Mouse (Mus musculus) olfactory bulb, adult 2 months (tissue): ENCODE measurements at regions not wholly inside any gene's neighbourhood (a gene's known extent, or its start where the extent isn't known, plus 50 kb on each side); places are given as distances from the start of the nearest gene placed in this dataset.

ENCODE experiments used
- H3K27ac ChIP-seq: fragments of 200-500 bp; 2 replicates; pipeline ENCODE4 v1.5.1; 2012; ENCODE audit warnings: low read depth, low read length; ENCODE audit not compliant: insufficient read depth
- H3K4me1 ChIP-seq: fragments of 200-500 bp; 2 replicates; pipeline ENCODE4 v1.6.1; 2012; ENCODE audit warnings: low read length; ENCODE audit not compliant: control insufficient read depth, insufficient read depth
- H3K4me3 ChIP-seq: fragments of 200-500 bp; 2 replicates; pipeline ENCODE4 v1.5.1; 2012; ENCODE audit warnings: mild to moderate bottlenecking, low read depth, low read length, moderate library complexity; ENCODE audit not compliant: insufficient read depth
- CTCF ChIP-seq: fragments of 200-500 bp; IDR thresholded peaks from 2 replicates; pipeline ENCODE4 v1.5.1; 2012; ENCODE audit warnings: low read depth, mild to moderate bottlenecking, low read length, moderate library complexity; ENCODE audit not compliant: insufficient read depth
- POLR2A ChIP-seq: fragments of 200-500 bp; IDR thresholded peaks from 2 replicates; pipeline ENCODE4 v1.6.1; 2012; ENCODE audit warnings: mild to moderate bottlenecking, low read depth, low read length, moderate library complexity; ENCODE audit not compliant: insufficient read depth
- WGBS: fragments of 180-500 bp; shearing (Covaris S2); methylation state at CpG from one replicate; pipeline ENCODE4 v1.1.7; 2018; 5-methylcytosine and 5-hydroxymethylcytosine counted together

GRCm38 (mm10) chr4:153294828-153295227, 187.8 kb downstream of the Ajap1 start:
- 60% methylated on average over 6 of the region's 6 CpGs for WGBS
- TF ChIP-seq POLR2A (no peak), CTCF (no peak)
- Histone ChIP-seq H3K4me1 (peaks cover 3% of the 10 kb centered on the region), H3K4me3 (no peak overlapping the region), H3K27ac (no peak overlapping the region)

- WGBS: 63% methylated on average over 3 of the region's 3 CpGs
- Histone ChIP-seq H3K4me1 (peaks cover 3% of the 10 kb centered on the region), H3K27ac (no peak overlapping the region), H3K4me3 (no peak overlapping the region)
- TF ChIP-seq CTCF: no peak
- no peak for TF ChIP-seq POLR2A
These were observed 189.5 kb downstream of the Ajap1 start for GRCm38 (mm10) chr4:153293137-153293536.

- Histone ChIP-seq H3K4me3 (no peak overlapping the region), H3K27ac (no peak overlapping the region), H3K4me1 (peaks cover 3% of the 10 kb centered on the region)
- TF ChIP-seq CTCF (no peak), POLR2A (no peak)
- 85% methylated on average over 8 of the region's 8 CpGs for WGBS
These were observed 194.2 kb downstream of the Ajap1 start for GRCm38 (mm10) chr4:153288362-153288761.

- H3K27ac ChIP-seq: no peak overlapping the region
- TF ChIP-seq CTCF (no peak), POLR2A (no peak)
- no peaks in the 10 kb centered on the region for H3K4me1 ChIP-seq
- 91% methylated on average over 5 of the region's 5 CpGs for WGBS
- no peak overlapping the region for H3K4me3 ChIP-seq
These were observed 198.4 kb downstream of the Ajap1 start for GRCm38 (mm10) chr4:153284209-153284608.

GRCm38 (mm10) chr4:153276571-153276970, 206.0 kb downstream of the Ajap1 start:
- H3K4me3 ChIP-seq: no peak overlapping the region
- TF ChIP-seq CTCF (no peak), POLR2A (no peak)
- 51% methylated on average over 5 of the region's 5 CpGs for WGBS
- H3K4me1 ChIP-seq: no peaks in the 10 kb centered on the region
- H3K27ac ChIP-seq: no peak overlapping the region

- no peak overlapping the region for H3K4me3 ChIP-seq
- no peaks in the 10 kb centered on the region; the same call in 1 of the 2 replicates for H3K4me1 ChIP-seq
- WGBS: 40% methylated on average over 5 of the region's 5 CpGs
- TF ChIP-seq CTCF: no peak
- TF ChIP-seq POLR2A: no peak
- H3K27ac ChIP-seq: no peak overlapping the region
These were observed 211.2 kb downstream of the Ajap1 start for GRCm38 (mm10) chr4:153271376-153271775.

GRCm38 (mm10) chr4:153263216-153263805, 219.3 kb downstream of the Ajap1 start:
- 67% methylated on average over 15 of the region's 15 CpGs for whole genome bisulfite sequencing

GRCm38 (mm10) chr4:153260941-153261557, 221.6 kb downstream of the Ajap1 start:
- no peak for TF ChIP-seq CTCF
- TF ChIP-seq POLR2A: no peak
- WGBS: 69% methylated on average over 14 of the region's 14 CpGs
- Histone ChIP-seq H3K4me1 (no peaks in the 10 kb centered on the region), H3K27ac (no peak overlapping the region), H3K4me3 (no peak overlapping the region)

More at GRCm38 (mm10) chr4:153263216-153263805, 219.3 kb downstream of the Ajap1 start:
- H3K4me1 ChIP-seq: no peaks in the 10 kb centered on the region
- H3K4me3 ChIP-seq: no peak overlapping the region
- H3K27ac ChIP-seq: no peak overlapping the region
- TF ChIP-seq POLR2A (no peak), CTCF (no peak)

- 67% methylated on average over 3 of the region's 3 CpGs for WGBS
- no peak overlapping the region for H3K27ac ChIP-seq
- no peak for TF ChIP-seq POLR2A
- TF ChIP-seq CTCF: no peak
- H3K4me1 ChIP-seq: no peaks in the 10 kb centered on the region
- H3K4me3 ChIP-seq: no peak overlapping the region
These were observed 230.7 kb downstream of the Ajap1 start for GRCm38 (mm10) chr4:153251943-153252342.
